Mouse (Mus musculus) stomach, embryonic 15.5 days (tissue): ENCODE measurements at regions not wholly inside any gene's neighbourhood (a gene's known extent, or its start where the extent isn't known, plus 50 kb on each side); places are given as distances from the start of the nearest gene placed in this dataset.

Experiments used
- ATAC-seq: fragments of 200-750 bp; cut with Nextera tagmentation; 2 replicates; pipeline ENCODE4 v1.8.0; 2017; ENCODE audit warnings: low read depth, moderate number of reproducible peaks, moderate TSS enrichment; ENCODE audit not compliant: insufficient read depth, low FRiP score
- H3K27ac ChIP-seq: fragments of 300-500 bp; sonication (generic); 2 replicates; pipeline ENCODE4 v1.5.1; 2015; ENCODE audit warnings: mild to moderate bottlenecking, inconsistent platforms
- H3K27me3 ChIP-seq: fragments of 300-500 bp; sonication (generic); replicated peaks from 2 replicates; pipeline ENCODE4 v1.6.1; 2015; ENCODE audit warnings: inconsistent platforms
- H3K36me3 ChIP-seq: fragments of 300-500 bp; sonication (generic); 2 replicates; pipeline ENCODE4 v1.6.1; 2015; ENCODE audit warnings: inconsistent platforms
- H3K4me1 ChIP-seq: fragments of 300-500 bp; sonication (generic); 2 replicates; pipeline ENCODE4 v1.6.1; 2015; ENCODE audit warnings: inconsistent platforms
- H3K4me2 ChIP-seq: fragments of 300-500 bp; sonication (generic); 2 replicates; pipeline ENCODE4 v1.6.1; 2015; ENCODE audit warnings: mild to moderate bottlenecking, inconsistent platforms
- H3K4me3 ChIP-seq: fragments of 300-500 bp; sonication (generic); replicated peaks from 2 replicates; pipeline ENCODE4 v1.5.1; 2015; ENCODE audit warnings: inconsistent platforms
- H3K9ac ChIP-seq: fragments of 300-500 bp; sonication (generic); 2 replicates; pipeline ENCODE4 v1.6.1; 2015; ENCODE audit warnings: inconsistent platforms
- H3K9me3 ChIP-seq: fragments of 300-500 bp; sonication (generic); 2 replicates; pipeline ENCODE4 v1.6.1; 2016; ENCODE audit warnings: inconsistent platforms
- WGBS: fragments of 180-500 bp; shearing (Covaris S2); methylation state at CpG from one replicate; pipeline ENCODE4 v1.1.7; 2015; 5-methylcytosine and 5-hydroxymethylcytosine counted together

GRCm38 (mm10) chr8:112092831-112093230 is 78.0 kb upstream of the Gm6793 start:
- Histone ChIP-seq H3K36me3 (no peaks in the 10 kb centered on the region), H3K9me3 (no peaks in the 10 kb centered on the region), H3K27ac (no peak overlapping the region), H3K9ac (no peak overlapping the region), H3K4me1 (no peaks in the 10 kb centered on the region), H3K4me2 (no peak overlapping the region), H3K4me3 (no peak overlapping the region), H3K27me3 (no peaks in the 10 kb centered on the region)
- ATAC-seq, result no peak
- 56% methylated on average over 3 of the region's 3 CpGs for WGBS

GRCm38 (mm10) chr8:112078621-112079020 is 63.8 kb upstream of the Gm6793 start:
- no peak overlapping the region for H3K27ac ChIP-seq
- no peak for ATAC-seq
- H3K4me1 ChIP-seq, result no peaks in the 10 kb centered on the region
- no peak overlapping the region for H3K4me3 ChIP-seq
- 70% methylated on average over 10 of the region's 10 CpGs for WGBS
- H3K9me3 ChIP-seq, result no peaks in the 10 kb centered on the region
- H3K4me2 ChIP-seq, result no peak overlapping the region
- H3K27me3 ChIP-seq, result no peaks in the 10 kb centered on the region
- no peaks in the 10 kb centered on the region for H3K36me3 ChIP-seq
- no peak overlapping the region for H3K9ac ChIP-seq

GRCm38 (mm10) chr8:112072205-112072604 is 57.4 kb upstream of the Gm6793 start:
- no peak overlapping the region for H3K9ac ChIP-seq
- no peaks in the 10 kb centered on the region for H3K27me3 ChIP-seq
- no peak overlapping the region for H3K27ac ChIP-seq
- H3K4me2 ChIP-seq, result no peak overlapping the region
- no peak overlapping the region for H3K4me3 ChIP-seq
- H3K4me1 ChIP-seq, result no peaks in the 10 kb centered on the region
- no peaks in the 10 kb centered on the region for H3K36me3 ChIP-seq
- no peak for ATAC-seq
- H3K9me3 ChIP-seq, result no peaks in the 10 kb centered on the region
- WGBS, result 79% methylated on average over 14 of the region's 14 CpGs

GRCm38 (mm10) chr8:112070251-112070650 is 55.4 kb upstream of the Gm6793 start:
- no peak overlapping the region for H3K9ac ChIP-seq
- no peak for ATAC-seq
- H3K4me1 ChIP-seq, result no peaks in the 10 kb centered on the region
- H3K9me3 ChIP-seq, result no peaks in the 10 kb centered on the region
- no peak overlapping the region for H3K27ac ChIP-seq
- H3K4me3 ChIP-seq, result no peak overlapping the region
- WGBS, result 82% methylated on average over 8 of the region's 8 CpGs
- no peaks in the 10 kb centered on the region for H3K27me3 ChIP-seq
- H3K36me3 ChIP-seq, result no peaks in the 10 kb centered on the region
- H3K4me2 ChIP-seq, result no peak overlapping the region
